Mouse (Mus musculus): ENCODE data around the gene Lgals2.
"Not testable (repeated sequence)": the region's sequence is repeated elsewhere in the genome, so short reads cannot be mapped to it uniquely, and the experiment has no call there.

Gene Lgals2

DNA sequence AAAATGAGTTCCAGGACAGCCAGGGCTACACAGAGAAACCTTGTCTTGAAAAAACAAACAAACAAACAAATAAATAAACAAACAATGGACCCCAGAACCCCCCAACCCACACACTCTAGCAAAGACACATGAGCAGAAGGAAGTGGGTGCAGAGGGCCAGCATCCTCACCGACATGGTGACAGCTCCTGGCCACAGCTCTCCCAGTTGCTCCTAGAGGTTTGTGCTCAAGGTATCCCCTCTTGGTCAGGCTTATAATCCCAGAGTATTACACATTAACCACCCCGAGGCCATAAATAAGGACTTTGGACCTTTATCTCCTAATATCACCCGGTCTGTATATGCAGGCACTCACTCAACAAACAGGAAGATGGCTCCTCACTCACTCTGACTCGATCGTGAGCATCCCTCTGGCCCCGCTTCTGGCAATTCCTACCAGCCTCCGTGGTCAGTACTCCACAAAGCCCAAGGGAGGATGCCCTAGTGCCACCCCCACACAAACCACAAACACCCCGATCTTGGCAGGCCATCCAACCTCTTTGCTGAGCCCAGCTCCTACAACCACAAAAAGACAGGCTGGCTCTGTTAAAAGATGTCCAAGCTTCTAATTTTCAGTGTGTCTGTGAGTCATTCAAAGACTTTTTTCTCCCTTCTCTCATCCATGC lies at the start of gene Lgals2:
Gene Lgals2 (minus strand): TSS at position 227 of the 663 bp plus-strand sequence.
- peak; percentile 96 for DNase-seq (ENCODE audit: inconsistent ontology term)

DNA sequence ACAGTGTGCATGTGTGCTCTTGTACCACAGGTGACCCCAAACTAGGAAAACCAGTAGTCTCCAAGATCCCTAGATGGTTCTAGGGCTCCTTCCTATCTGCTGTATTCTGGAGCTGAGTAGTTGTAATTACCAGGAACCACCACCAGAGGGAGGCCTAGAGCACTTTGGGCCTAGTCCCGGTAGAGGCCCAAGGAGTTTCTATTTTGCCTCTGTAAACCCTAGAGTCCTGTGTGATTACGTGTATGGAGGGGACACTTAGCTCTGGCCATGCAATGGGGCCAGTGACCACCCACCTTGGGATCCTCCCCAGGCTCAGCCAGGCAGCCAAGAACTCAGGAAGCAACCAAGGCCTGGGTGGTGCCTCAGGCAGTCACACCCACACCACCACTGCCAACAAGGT lies 47.9 kb upstream of the Lgals2 start:
- DNase-seq (ENCODE audit: inconsistent ontology term): peak; percentile 67

DNA sequence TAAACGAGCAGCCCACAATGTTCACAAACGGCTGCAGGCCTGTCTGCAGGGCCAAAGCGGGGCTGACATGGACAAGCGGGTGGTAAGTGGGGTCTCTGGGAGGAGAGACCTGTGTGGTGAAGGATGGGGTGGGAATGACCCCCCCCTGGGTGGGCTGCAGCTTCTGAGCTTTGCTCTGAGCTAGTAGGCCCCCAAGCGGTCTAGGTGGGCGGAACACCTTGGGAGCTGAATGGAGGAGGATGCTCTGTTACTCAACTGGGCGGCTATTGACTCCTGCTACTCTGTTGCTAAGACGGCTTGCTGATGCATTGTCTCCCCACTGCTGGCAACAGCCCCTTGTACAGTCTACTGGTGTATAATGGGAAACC lies 46.1 kb upstream of the Lgals2 start:
- DNase-seq (ENCODE audit: inconsistent ontology term): no peak

DNA sequence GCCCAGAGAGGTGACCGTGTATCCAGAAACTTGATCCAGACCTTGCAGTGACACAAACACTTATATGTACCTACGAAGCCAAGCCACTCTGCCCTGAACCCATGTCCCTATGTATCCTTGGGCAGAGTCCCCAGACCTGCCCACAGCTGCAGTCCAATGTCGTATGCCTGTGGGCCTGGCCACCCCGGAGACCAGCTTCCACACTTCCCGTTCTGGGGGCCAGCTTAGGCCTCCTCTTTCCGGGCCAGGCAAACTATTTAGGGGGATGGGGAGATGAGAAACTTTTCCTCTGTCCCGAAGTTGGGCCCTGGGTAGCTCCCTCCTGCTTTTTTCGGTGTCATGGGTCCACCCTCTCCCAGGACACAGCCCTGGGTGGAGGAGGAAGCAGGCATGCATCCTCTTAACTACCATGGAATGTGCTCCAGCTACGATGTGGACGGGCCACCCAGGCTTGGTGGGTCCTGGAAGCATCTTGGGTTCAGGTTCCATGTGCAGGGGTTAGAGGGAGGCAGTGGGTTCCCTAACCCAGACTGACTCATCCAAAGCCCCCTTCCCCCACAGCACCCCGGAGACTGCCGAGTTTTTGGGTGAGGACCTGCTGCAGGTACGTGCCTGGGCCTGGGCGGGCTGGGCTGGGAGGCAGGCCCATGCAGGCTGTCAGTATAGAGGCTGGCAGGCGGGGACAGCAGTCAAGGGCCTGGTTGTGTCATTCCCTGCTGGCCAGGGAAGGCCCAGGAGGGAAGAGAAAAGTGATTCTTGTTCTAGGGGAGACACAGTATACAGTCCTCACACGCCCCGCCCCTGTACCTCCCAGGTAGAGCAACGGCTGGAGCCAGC lies 45.5 kb upstream of the Lgals2 start:
- DNase-seq (ENCODE audit: inconsistent ontology term): peak; percentile 19

DNA sequence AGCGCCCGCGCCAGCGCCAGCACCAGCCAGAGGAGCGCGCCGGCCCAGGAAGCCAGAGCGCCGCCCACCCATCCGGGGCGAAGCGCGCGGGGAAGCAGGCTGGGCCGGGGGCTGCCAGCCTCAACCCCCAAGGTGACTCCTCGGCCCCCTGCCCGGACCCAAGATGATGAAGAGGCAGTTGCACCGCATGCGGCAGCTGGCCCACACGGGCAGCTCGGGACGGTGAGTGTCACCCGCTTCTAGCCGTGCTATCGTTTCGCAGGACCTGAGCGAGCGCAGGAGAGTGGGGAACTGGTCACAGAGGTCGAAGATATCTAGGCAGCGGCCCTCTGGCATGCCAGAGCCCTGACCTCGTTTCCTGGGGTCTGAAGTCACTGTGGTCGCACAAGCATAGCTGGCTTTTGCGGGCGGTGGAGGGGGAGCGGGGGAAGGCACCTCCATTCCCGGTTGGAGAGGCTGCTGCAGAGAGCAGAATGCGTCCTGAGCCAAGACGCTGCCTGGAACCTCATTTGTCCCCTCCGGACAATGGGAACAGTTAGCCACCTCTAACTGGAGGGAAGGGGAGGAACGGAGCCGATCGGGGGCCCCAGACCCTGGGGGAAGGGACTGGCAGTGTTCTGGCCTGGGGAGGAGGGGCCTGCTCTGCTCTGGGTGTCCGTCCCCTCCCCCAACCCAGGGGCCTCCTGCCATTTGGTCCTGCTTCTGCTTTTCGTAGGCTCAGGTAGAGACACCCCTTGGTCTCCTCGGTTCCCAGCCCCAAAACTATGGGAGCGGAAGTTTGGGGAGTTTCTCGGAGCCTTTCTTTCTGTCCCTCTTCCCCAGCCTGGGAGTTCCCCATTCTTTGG lies 44.6 kb upstream of the Lgals2 start, which contains the start of gene Sh3bp1:
Gene Sh3bp1 (plus strand): TSS at position 29 of the 845 bp plus-strand sequence.
- peak; percentile 85 for DNase-seq (ENCODE audit: inconsistent ontology term)

DNA sequence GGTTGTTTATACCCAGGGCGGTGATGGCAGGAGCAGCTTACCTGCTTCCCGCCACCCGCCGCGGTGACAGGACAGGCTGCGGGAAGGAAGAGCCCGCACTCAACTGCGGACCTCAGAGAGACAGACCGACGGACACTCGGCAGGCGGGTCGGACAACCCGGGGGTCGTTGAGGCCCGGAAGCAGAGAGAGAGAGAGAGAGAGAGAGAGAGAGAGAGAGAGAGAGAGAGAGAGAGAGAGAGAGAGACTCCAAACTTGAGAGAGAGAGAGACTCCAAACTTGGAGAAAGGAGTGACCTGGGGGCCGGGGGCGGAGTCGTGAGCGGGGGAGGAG lies 44.0 kb upstream of the Lgals2 start, which contains the start of gene Gm49510:
Gene Gm49510 (plus strand): TSS at position 259 of the 331 bp plus-strand sequence.
- no peak for DNase-seq (ENCODE audit: inconsistent ontology term)

DNA sequence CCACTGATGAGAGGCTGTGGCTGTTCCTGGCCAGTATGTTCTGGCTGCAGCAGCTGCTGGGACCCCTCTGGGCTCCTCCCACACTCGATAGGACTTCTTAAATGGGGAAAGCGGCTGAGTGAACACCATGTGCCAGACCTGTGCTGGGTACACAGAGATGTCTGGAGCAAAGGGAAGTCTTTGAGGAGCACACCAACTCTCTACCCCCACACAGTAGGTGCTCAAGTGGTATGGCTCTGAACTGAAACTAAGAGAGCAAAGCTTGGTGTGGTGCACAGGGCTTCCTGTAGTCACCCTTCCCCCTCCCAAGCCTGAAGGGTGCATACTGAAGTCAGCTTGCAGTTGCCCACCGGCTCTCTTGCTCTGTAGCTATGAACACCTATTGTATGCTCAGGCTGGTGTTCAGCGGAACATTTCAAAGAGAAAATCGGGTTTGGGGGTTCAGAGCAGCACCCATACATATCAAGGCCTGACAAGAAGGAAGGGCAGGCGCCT lies 43.2 kb upstream of the Lgals2 start:
- DNase-seq (ENCODE audit: inconsistent ontology term): no peak

DNA sequence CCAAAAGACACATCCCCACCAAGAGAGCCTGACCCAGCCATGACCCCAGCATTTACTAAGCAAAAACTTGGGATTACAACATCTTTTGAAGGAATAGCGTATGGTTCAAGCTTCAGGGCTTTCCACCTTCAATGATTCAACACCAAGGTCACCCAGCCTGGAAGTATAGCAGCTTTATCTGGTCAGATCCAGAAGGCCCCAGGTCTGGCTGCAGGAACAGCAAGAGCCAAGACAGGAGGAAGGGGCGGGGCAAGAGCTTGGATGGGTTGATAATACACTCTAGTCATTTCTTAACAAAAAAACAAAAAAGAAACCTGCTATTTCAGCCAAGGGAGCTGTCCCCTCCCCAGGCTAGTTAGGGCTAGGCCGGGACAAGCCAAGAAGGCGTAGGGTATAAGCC lies 42.2 kb upstream of the Lgals2 start:
- no peak for DNase-seq (ENCODE audit: inconsistent ontology term)

DNA sequence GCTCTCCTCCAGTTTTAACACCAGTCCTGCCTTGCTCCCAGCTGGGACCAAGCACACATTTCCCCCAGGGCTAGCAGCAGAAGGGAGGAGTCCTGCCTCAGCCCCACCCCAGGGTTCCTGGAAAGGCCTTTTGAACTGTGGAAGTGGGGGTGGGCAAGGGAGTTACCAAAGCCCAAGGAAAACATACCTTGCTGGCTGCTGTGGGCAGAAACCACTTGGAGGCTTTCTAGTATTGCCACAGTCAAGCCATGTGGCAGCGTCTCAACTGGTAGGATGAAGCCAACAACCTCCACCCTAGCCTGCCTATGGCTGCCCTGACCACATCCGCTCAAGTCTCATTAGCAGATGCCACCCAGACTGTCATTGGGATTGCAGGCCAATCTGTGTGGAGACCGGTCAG lies 40.8 kb upstream of the Lgals2 start:
- DNase-seq (ENCODE audit: inconsistent ontology term): peak; percentile 34

DNA sequence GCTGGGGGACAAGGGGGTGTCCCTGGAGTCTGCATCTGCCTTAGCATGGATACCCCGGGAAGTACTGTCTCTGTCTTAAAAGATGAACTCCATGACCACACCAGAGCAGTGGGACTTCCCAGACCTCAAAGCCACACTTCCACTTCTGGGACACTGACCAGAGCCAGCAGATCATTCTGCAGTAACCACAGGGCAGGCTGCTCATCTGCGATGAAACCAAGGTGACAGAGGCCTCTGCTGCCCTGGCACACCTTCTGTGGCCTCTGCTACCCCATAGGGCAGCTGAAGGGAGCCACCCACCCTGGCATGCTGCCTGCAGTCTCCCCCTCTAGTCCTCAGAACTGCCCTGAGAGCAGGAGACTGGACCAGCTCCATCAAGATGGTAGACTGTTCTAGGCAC lies 40.4 kb upstream of the Lgals2 start:
- DNase-seq (ENCODE audit: inconsistent ontology term): peak; percentile 18

DNA sequence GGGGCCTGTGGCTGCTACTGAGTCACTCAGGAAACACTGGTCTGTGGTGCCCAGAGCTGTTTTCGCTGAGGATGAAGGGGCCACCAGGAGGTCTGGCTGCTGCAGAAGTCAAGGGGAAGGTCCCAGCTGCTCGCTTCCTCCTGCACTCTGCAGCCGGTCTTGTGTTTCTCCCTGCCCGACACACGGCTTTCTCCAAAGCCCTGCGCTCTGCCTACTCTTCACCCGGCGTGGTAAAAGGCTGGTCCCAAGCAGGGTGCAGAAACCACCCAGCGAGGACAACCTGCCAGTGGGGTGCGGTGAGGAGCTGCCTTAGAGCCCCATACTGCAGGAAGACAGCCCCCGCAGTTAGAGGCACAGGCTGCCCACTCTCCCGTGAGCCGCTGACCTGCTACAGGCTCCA lies 39.4 kb upstream of the Lgals2 start:
- DNase-seq (ENCODE audit: inconsistent ontology term): no peak

DNA sequence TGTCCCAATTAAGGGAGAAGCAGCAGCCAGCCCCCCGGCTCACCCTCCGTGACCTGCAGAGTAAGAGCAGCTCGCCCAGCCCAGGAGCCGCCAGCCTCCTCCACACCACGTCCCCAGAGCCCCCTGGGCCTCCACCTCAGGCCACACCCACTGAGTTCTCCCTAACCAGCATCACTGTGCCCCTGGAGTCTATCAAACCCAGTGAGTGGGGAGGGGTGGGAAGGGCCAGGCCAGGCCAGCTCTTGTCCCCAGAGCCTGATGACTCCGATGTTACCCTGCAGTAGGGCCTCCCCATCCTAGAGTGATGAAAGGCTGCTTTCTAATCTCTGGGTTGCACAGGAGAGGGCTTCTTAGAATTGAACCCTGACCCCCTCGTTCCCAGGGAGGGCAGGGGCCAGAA lies 37.1 kb upstream of the Lgals2 start:
- DNase-seq (ENCODE audit: inconsistent ontology term): no peak

DNA sequence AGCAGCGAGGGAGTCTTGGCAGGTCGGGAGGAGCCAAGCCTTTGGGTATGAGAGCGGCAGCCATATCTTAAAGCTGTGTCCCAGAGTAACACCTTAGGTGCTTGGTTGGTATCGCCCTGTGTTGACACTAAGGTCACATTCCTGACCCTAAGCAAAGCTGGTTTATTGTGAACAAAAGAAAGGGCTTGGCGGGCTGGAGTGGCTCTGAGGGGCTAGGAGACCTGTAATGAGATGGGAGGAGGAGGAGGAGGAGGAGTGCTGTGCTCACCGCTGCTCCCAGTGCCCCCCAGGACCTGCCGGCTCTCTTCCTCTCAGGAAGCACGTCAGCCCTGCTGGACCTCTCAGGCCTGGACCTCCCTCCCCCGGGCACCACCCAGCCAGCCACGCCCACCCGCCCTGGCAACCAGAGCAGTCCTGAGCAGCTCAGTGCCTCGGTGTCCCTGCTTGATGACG lies 34.1 kb upstream of the Lgals2 start:
- DNase-seq (ENCODE audit: inconsistent ontology term): no peak

DNA sequence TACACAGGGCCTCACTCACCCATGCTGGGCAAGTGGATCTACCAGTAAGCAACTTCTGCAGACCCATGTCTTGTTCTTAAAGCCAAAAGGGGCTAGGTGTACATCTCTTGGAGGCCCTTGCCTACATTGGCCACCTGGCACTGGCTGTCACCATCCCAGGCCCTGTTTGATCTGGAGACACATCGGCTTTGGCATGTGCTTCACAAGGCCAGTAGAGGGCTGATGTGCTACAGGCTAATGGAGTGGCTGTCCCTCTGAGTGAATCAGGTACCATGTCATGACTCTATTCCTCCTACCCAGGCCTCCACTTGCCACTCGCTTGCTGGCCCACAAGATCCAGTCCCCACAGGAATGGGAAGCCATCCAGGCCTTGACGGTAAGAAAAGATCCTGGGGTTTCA lies 26.5 kb upstream of the Lgals2 start:
- no peak for DNase-seq (ENCODE audit: inconsistent ontology term)

DNA sequence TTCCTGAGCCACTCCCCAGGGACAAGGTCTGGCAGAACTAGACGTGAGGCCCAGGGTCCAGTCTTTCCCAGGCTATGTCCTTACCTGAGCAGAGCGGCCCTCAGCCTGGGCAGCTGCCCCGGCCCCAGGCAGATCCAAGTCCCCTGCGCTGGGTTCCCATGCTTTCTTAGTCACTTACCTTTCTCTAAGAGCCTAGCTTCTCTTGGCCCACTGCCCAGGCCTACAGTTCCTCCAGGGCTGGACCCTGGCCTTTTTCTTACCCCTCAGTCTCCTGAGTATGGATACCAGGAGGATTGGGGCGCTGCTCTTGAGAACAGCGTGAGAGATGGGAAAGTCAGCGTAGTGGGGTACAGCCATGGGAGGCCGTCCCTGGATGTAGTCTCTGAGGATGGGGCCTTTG lies 25.1 kb upstream of the Lgals2 start:
- no peak for DNase-seq (ENCODE audit: inconsistent ontology term)

DNA sequence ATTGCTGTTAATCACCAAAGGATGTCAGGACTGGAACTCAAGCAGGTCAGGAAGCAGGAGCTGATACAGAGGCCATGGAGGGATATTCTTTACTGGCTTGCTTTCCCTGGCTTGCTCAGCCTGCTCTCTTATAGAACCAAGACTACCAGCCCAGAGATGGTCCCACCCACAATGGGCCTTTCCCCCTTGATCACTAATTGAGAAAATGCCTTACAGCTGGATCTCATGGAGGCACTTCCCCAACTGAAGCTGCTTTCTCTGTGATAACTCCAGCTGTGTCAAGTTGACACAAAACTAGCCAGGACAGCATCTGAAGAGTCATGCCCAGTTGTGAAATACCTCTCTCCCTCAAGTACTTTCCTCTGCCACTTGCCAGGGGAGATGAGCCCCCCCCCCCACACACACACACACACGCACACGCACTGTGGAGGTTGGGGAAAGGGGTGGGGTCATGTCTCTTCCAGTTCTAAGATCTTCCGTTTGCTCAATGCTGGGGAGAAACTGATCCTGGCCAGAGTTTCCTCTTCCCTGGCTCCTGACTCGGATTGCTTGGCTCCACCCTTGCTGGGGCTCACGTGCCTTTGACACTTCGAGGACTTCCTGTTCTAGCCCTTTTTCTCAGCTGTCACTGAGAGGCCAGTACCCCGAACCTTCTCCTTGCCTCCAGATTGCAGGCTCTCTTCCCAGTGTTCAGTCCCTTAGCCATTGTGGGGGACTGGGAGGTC lies 23.6 kb upstream of the Lgals2 start:
- DNase-seq (ENCODE audit: inconsistent ontology term): not testable (repeated sequence)

DNA sequence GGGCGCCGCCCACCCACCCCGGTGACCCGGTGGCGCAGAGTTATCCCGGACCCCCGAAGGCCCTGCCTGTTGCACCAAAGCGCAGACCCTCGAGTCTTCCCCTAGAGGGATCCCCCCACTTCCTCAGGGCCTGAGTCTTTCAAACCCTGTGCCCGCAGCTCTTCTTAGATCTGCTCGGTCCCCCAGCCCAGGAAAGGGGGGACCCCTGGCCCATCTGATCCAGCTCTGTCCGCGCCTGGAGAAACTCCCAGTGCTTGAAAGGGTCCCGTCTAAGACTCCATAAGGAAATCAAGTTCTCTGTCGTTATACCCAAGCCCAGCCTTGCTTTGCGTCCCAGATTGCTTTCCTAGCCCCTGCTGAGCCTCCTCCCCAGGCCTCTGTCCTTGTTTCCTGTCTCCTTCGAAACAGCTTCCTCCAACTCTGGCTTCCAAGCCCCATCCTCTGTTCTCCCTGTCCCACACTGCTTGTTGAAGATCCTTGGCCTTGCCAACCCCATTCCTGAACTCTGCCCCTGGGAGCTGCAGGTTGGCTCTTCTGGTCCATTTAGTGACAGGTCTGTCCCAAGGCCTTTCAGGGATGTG lies 22.6 kb upstream of the Lgals2 start:
- no peak for DNase-seq (ENCODE audit: inconsistent ontology term)

DNA sequence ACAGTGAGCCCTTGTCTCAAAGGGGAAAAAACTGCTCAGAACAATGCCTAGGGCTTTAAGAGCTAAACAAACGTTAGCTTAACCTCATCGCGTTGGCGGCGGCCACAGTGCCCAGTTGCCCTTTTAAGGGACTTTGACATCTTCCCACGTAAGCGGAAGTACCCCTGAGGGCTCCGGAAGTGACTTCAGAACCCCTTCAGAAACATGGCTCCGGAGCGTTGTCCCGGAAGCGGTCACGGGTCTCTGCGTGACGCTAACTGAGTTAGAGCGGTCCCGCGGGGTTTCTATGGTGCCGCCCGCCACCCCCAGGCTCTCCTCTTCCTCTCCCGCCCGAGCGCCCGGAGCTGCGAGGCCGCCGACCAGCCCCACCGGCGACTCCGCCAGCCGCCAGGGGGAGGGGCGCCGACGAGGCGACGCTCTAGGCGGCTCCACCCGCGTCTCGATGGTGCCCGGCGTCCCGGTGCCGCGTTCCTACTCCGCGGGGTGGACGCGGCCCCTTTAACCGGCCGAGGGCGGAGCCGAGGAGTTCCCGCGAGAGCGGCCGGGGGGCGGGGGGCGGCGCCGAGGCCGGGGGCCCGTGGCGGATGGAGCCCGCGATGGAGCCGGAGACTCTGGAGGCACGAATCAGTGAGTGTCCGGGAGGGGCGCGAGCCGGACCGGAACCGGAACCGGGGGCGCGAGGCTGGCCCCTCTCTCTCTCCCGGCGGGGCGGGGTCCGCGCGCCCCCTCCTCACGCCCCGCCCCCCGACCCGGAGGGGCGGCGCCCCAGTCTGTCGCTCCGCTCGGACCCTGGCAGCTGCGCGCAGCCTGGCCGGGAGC lies 21.9 kb upstream of the Lgals2 start, which contains the start of gene Gga1:
Gene Gga1 (plus strand): TSS at position 200 of the 819 bp plus-strand sequence.
- DNase-seq (ENCODE audit: inconsistent ontology term): peak; percentile 97

DNA sequence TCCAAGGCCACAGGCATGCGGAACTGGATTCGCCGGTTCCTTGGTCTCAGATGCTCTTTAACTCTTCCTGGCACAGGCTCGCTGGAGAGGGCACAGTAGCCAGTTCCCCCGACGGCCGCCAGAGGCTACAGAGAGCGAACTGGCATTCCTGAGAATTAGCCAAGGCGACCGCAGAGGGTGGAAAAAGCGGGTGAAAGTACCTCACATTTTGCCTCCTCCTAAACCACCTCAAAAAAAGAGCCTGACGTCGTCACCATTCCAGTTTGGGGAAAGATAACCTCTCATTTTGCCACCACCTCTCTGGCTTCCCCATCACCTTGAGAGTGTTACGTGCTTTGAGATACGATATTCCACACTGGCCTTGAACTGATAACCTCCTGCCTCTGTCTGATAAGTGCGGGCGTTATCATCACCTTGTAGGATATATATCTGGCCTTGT lies 20.9 kb upstream of the Lgals2 start:
- DNase-seq (ENCODE audit: inconsistent ontology term): peak; percentile 91

DNA sequence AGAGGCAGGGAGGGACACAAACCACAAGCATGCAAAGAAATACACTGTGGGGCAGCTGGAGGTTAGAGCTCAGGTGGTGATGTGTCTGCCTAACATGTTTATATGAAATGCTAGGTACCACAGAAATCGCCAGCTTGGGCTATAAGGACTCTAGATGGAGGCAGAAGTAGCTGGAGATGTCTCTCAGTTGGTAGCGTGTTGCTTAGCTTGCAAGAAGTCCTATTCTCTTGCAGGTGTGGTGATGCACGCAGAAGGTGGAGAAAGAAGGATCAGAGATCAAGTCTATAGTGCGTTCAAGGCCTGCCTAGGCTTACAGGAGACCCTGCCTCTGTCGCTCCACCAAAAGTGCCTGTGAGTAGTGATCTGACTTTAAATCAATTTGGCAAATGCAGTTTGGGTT lies 20.2 kb upstream of the Lgals2 start:
- no peak for DNase-seq (ENCODE audit: inconsistent ontology term)
